Mouse (Mus musculus) lung, postnatal 10 days (tissue): ENCODE measurements around the gene D1Ertd622e.
A peak's percentile ranks its signal among the peaks of the same experiment; 100 is the strongest.
"Not testable (repeated sequence)": the region's sequence is repeated elsewhere in the genome, so short reads cannot be mapped to it uniquely, and the experiment has no call there.

Source experiments
- DNase-seq: peaks from one replicate; pipeline ENCODE4 v3.0.0; 2021

The D1Ertd622e gene

DNA sequence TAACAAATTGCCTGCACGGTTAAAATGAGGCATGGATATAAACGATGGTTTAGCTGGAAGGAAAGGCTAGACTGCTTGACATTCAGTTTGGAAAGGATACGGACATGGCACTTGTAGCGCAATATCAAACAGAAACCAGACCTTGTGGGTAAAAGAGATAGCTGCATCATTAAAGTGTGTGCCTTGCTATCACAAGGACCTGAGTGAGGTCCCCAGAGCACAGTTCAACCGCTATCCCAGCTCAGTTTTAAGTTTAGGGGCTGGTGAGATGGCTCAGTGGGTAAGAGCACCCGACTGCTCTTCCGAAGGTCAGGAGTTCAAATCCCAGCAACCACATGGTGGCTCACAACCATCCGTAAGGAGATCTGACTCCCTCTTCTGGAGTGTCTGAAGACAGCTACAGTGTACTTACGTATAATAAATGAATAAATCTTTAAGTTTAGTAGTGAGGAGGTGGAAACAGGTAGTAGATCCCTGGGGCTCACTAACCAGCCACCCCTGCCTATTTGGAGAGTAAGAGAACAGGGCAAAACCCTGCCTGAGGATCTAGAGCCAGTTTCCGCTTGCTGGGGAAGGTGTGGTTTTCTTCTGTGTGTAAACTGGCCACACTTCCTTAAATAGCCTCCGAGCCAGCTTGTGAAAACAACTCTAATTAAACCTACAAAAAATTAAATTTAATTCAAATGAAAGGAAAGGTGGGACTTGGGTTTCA lies 29.2 kb downstream of the D1Ertd622e start:
- DNase-seq = no peak

DNA sequence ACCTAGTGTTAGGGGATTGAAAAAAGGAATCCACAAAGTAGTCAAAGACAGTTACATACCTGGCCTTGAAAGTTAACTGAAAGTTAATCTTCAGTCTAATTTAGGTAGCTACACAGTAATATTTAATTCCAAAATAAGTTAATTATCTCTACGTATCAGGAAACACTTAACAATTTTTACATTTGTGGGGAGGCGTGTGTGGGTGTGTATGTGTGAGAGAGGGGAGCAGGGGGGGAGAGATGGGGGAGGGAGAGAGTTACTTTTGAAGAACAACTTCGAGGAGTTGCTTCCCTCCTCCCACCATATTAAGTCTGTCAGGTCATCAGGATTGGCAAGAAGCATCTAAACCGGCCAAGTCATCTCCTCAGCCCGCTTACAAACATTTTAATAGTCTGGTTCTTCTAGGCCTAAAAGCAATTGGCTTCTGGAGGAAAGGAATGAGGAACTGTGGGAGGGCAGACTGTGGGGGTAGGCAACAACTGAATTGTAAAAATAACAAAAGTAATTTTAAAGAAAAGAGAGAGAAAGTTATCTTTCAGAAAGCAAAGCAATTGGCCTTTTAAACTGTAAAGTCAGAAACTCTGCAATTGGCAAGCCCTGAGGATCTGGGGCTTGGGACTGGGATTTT lies 29.9 kb downstream of the D1Ertd622e start:
- DNase-seq = no peak

DNA sequence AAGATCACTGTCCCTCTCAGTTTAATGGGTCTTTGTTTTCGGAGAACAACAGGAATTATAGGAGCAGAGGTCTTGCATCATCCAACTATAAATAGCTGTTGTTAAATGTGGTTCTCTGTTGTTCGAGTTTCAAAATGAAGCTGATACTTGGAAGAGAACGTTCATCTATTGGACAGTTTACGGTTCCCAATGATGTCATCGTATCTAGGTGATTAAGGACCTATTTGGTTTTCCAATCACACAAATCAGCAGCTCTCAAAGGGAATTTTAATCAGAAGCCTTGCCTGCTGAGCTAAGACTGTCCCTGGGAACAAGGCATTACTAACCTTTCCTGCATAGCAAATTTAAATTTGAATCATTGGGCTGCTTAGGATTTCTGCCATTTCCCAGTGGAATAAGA lies 31.7 kb downstream of the D1Ertd622e start:
- no peak for DNase-seq

DNA sequence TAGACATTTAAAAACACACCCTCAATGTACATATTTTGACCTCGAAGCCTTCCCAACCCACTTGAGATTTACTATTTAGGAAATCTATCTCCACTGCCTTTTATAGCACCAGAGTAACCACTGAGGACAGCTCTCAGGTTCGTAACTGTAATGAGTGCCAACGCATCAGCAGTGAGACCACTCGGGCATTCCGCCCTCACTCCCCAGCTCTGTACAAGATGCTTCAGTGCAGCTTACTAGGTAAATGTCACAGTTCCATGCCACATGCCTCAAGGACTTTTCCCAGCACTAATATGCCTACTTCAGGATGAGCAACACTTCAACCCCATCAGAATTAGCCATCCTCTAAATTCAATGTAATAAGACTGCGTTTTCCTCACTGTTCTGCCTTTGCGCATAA lies 33.0 kb downstream of the D1Ertd622e start:
- DNase-seq = no peak

DNA sequence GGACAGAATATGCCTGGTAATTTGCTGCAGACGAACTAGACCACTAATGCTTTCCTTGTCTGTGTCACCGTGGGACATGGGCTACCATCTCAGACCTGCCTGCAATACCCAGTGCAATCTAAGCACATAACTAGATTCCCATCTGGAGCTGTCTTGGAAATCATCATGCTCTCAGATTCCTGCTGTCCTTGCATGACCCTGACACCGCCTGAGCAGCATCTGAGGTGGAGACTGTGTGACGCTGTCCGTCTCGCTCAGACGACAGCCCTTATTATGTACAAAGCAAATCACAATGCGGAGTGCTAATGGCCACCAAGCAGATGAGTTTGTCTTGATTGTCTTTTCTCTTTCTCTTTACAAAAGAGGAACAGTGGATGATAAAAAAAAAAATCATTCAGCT lies 33.9 kb downstream of the D1Ertd622e start:
- no peak for DNase-seq

DNA sequence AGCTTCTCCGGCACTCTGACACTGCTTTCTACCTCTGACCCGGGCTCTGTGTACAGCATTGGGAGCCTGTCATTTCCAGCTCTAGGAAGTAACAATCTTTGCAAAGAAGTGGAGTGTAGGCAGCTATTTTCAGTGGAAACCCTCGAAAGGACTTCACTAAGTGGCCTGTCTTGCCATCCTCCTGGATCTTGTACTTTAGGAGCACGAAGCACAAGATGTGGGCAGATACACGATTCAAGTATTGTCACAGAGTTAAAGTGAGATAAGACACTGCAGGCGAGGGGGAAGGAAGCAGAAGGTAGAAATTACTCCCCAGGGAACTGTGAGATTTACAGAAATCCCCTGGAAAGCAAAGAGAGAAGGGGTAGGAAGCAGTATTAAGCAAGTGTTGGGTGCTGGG lies 36.4 kb downstream of the D1Ertd622e start:
- DNase-seq = no peak

DNA sequence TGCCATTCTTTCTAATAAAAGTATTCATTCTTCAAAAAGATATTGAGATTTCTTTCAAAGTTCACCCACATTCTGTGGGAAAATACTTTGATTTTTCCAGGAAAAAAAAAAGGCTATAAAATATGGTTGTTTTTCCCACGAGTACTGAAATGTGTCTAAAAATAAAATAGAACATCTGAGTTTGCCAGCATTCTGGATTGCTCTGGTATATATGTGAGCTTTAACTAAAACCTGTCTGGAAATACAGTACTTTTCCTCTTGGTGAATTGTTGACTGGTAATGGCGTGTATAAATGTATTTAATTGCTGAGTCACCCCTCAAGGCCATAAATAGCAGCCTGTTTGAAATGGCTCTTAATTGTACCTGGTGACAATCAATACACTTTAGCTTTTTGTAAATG lies 37.5 kb downstream of the D1Ertd622e start:
- no peak for DNase-seq

DNA sequence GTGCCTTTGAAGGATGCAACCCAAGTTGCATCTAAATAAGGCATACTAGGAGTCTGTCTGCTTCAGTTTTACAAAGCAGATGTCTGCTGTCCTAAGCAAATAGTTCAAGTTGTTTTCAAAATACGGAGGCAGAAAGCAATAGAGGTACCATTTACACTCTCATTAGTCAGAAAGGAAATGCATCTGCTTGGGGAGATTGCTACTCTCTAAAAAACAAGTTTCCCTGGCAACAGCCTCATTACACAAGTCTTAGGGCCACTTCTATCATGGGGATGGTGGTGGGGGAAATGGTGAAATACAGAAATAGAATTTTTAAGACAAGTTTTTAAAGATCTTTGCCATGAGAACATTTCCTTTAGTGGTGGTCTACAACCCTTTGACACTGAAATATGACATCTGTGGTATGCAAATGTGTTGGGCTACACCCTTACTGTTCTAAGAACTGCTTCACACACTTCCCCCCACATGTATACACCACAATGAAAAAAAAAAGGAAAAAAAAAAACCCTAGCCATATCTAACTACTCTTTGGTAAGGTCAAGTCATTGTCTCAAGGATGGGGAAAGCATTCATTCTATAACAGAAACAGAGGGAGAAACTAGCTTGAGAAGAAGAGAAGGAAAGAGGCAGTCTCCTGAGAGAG lies 38.5 kb downstream of the D1Ertd622e start:
- DNase-seq = no peak

DNA sequence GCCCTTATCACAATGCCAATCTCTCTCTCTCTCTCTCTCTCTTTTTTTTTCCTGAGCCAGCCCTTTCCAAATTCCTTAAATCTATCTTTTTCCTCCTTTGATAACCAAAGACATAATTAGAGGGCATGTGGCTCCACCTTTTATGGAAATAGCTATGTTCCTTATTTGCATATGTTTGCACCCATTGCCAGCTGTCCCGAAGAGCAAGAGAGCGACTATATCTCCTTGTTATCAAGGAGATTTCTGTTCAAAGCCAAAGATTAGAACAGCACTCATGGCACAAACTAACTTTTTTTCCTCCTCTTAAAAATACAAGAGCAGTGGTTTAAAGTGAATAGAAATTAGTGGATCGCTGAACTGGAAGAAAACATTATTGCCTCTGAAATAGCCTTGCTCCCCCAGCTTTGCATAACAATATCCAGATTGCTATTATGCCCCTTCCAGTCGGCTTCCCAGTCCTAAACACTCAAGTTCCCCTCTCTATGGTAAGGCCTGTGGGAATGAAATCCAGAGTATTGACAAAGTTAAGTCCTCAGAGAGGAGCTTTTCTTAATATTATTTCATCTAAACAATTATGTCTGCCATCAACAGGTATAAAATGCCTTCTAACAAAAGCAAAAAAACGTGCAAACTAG lies 39.2 kb downstream of the D1Ertd622e start:
- no peak for DNase-seq

DNA sequence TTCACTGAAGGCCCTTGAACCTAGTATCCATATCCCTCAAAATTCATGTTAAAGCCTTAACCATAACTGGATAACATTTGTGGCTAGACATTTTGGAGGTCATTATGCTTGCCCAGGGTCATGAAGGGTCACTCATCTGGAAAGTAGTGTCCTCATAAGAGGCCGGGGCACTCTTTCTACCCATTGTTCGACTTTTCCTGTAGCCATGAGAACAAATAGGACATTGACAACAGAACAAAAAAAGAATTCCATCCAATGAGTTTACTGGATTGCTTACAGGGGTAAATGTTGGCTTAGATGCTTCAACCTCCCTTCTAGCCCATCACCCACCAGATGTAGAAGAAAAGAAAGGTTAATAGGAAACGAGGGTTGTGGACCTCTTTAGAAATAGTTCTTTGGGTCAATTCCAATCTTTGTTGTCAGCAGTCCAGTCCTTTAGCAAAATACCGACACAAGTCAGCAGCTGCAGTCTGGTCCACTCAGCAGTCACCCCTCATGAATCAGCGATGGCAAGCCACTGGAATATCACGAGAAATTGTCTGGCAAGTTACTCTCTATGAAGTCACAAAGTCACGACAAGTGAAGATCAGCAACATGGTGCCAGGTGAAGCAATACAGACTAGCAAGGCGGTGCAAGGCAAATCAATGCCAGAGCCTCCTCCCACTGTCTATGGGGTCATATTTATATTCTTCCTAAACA lies 42.1 kb downstream of the D1Ertd622e start:
- peak; percentile 4 for DNase-seq

DNA sequence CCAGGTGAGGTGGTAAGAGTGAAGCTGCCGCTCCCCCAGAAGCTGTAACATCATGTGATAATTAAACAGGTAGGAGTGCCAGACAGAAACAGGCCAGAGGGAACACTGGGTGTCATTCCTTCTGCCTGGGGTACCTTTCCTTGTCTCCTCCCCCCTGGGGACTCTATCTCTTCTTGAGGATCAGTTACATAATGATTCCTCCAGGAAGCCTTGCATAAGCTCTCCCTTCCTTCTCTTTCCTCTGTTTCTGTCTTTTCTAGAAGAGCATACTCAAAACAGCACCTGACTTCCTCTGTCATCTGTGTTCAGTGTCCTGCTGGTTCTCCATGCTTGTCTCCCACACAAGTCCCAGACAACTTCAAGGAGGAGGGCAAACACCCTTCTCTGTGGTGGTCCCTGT lies 46.3 kb downstream of the D1Ertd622e start:
- DNase-seq = no peak

DNA sequence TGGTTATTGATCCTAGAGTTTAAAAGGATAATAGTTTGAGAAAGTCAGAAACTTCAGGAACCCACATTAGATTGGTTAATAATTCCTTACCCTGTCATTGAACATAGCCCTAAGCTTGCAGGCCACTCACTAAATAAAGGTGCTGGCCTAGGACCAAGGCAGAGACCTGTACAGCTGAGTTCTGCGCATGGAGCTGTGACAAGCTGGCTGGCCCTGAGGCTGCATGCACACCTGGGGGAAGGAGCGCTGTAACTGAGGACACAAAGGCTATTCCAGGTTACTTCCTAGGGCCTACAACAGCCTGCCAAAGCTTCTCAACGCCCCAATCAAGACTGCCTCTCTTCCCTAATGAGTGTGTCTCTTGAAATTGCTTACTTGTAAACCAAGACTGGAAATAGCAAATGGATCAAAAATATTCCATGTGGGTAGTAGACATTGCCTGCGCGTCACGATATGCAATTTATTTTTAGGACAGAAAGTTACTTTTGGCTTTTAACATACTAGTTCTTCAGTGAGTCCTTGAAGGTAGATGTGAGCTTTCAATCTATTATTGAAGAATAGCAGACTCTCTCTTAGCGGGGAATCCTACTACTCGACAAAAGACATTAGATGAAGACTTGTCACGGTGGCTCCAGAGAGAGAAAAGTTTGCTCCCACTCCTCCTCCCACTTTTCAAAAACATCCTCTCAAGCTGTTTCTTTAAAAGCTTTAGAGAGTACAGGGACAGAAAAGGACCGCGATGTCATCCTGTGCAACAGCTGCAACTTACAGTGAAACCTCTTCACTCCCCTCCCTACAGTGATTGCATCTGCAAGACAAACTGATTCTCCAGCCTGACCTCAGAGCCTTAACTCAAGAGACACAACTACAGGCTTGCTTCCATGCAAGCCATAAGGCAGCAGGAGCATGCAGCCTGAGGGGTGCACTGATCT lies 47.1 kb downstream of the D1Ertd622e start:
- no peak for DNase-seq

DNA sequence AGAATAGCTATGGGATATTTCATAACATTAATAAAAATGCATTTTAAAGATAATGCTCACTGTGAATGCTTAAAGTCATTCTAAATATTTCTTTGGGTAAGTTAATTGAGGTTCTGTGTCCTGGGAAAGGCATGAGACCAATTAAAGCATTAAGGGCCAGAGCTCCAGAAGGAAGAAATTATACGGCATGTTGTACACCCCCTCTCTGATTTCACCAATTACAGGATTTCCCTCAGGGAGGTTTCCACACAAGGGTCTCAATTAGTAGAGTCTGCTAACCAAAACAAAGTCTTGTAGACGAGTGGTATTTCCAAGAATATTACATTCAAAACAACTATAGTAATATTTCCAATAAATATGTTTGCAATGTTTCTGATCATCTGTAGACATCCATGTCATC lies 50.1 kb downstream of the D1Ertd622e start:
- DNase-seq = no peak

DNA sequence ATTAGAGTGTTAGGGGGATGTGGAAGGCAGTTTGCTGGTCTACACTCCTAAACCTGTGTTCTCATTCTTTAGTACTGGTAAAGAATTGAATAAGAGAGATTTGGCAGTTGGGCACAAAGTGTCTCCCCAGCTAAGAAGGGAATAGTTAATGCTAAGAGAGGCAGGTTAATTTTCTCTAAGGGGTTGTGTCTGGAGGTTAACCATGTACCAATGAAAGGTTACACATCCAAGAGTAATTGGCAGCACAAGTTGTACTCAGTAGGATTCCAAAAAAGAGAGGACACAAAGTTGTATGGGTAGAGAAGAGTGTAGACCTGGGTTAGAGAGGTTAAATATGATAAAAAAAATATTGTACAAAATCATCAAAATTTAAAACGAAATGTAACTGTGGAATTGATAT lies 58.5 kb downstream of the D1Ertd622e start:
- DNase-seq = no peak

DNA sequence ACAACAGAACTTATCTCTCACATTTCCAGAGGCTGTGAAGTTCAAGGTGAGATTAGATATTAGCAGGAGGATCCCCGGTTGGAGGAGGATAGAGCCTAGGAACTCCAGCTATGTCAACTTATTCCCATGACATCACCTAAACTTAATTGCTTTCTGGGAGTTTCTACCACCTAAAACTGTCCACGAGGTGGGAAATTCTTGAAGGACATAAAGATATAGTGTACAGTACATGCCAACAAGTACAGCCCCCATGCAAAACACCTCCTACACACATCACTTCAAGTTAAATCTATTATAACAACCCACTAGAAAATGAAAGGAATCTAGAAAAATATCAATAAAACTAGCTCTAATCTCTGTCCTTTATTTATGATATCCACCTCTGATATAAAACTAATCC lies 61.5 kb downstream of the D1Ertd622e start:
- DNase-seq = no peak

DNA sequence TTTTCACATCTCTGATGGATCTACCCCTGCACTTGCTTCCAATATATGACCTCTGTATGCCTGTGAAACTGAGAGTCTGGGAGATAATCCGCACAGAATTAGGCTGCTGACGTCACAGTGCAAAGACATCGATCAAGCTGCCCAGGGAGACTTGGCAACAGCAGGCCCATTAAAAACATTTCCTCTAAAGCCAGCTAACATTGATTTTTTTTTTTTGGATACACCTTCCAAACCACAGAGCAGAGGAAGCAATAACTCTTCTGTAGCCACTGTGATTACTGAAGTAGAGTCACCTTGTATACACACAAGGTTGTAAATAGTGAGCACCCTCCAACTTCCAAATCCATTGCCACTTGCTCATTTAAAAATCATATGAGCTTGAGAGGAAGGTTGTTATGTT lies 62.8 kb downstream of the D1Ertd622e start:
- no peak for DNase-seq

DNA sequence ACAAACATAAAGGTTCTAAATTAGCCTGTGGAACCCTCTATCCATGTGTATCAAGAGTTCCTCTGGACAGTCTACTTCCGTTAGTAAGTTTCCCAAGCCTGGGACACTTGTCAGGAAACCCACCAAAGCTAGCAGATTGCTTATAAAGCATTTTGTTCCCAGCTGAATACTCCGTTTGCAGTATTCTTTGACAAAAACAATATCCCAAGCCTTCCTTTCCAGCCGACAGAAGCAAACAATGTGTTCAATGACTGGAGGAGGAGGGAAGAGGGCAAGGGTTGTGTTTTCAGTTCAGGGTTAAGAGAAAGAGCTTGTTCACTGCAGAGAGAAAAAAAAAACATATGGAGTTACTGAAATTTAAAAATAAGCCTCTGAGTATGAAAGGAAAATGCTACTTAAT lies 73.3 kb downstream of the D1Ertd622e start:
- no peak for DNase-seq

DNA sequence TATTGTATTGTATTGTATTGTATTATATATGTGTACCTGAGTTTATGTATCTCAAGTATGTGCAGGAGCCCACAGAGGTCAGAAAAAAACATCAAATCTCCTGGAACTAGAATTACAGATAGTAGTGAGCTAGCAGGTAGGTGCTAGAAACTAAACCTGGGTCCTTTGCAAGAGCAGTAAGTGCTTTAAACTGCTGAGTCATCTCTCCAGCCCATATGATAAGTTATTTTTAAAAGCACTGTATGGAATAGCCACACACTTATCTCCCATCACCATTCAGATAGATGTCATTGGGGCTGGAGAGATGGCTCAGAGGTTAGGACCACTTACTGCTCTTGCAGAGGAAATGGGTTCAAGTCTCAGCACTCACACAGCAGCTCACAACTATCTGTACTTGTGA lies 76.8 kb downstream of the D1Ertd622e start:
- no peak for DNase-seq

DNA sequence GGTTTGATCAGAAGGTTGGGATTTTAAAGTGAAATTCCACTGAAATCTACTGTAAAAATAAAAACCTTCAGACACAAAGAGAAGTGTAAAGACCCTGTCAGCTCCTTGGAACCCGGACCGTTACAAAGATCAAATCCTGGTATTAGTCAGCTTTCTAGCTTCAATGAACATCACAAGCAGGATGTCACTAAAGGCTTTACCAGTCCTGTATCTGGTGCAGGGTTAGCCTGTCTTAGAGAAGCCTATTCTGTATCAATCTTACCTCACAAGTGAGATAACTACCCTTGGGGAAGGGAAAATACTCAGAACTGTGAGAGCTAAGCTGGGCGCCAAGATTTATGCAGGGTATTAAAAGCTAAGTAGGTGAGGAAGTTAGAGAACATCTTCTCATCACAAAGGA lies 77.7 kb downstream of the D1Ertd622e start:
- no peak for DNase-seq

DNA sequence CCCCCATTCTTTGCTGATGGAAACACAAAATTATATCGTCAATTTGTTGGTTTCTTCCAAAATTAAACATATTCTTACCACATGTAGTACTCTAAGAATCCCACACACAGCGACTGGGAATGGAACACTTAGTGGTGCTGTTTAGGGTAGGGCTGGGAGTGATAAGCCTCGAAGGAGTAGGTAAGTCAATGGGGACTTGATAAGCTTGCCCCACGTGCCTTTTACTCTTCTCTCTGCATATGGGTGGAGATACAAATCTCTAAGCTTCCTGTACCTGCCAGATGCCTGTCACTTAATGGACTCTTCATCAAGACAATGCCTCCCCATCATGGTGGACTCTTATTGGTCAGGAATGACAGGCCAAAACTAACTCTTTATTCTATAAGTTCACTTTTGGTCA lies 78.8 kb downstream of the D1Ertd622e start:
- no peak for DNase-seq

DNA sequence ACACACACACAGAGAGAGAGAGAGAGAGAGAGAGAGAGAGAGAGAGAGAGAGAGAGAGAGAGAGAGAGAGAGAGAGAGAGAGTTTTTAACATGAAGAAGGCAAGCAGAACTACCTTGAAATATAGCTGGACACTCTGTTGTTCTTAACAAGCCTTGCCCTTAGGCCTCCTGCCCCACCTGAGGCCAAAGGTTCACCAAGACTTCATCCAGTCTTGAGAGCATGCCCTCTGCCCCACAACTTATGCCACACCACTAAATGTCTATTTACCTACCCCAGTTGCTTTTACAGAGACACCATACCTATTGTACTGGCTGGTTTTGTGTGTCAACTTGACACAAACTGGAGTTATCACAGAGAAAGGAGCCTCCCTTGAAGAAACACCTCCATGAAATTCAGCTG lies 81.2 kb downstream of the D1Ertd622e start:
- not testable (repeated sequence) for DNase-seq

DNA sequence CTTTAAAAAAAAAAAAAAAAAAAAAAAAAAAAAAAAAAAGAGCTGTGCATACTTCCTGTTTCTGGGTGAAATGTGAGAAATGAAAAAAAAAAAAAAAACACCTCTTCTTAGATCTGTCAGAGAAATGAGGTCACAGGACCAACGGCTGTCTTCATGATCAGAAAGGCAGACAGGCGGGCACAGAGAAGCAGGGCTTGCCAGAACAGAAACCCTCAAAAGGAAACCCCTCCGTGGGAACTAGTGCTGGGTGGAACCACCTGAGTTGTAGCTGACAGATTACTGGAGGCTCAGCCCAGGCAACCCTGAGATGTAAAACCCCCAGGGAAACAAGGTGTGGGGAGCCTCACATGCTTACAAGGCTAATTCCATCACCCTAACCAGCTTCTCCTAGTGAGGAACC lies 81.6 kb downstream of the D1Ertd622e start:
- peak; percentile 2 for DNase-seq
